Mouse (Mus musculus) hindbrain, embryonic 15.5 days (tissue): ENCODE measurements at regions not wholly inside any gene's neighbourhood (a gene's known extent, or its start where the extent isn't known, plus 50 kb on each side); places are given as distances from the start of the nearest gene placed in this dataset.

Experiments
- ATAC-seq: fragments of 200-750 bp; cut with Nextera tagmentation; 2 replicates; pipeline ENCODE4 v1.8.0; 2017; ENCODE audit warnings: low read depth, moderate number of reproducible peaks, moderate TSS enrichment; ENCODE audit not compliant: low FRiP score
- H3K27ac ChIP-seq: fragments of 300-500 bp; sonication (generic); replicated peaks from 2 replicates; pipeline ENCODE4 v1.5.1; 2015; ENCODE audit warnings: mild to moderate bottlenecking, inconsistent platforms
- H3K27me3 ChIP-seq: fragments of 300-500 bp; sonication (generic); 2 replicates; pipeline ENCODE4 v1.6.1; 2015; ENCODE audit warnings: control low read depth, inconsistent platforms
- H3K36me3 ChIP-seq: fragments of 300-500 bp; sonication (generic); 2 replicates; pipeline ENCODE4 v1.6.1; 2015; ENCODE audit warnings: control low read depth, inconsistent platforms
- H3K4me1 ChIP-seq: fragments of 300-500 bp; sonication (generic); replicated peaks from 2 replicates; pipeline ENCODE4 v1.6.1; 2015; ENCODE audit warnings: control low read depth, inconsistent platforms
- H3K4me2 ChIP-seq: fragments of 300-500 bp; sonication (generic); 2 replicates; pipeline ENCODE4 v1.6.1; 2015; ENCODE audit warnings: moderate library complexity, mild to moderate bottlenecking, inconsistent platforms
- H3K4me3 ChIP-seq: fragments of 300-500 bp; sonication (generic); 2 replicates; pipeline ENCODE4 v1.5.1; 2015; ENCODE audit warnings: mild to moderate bottlenecking, inconsistent platforms
- H3K9ac ChIP-seq: fragments of 300-500 bp; sonication (generic); 2 replicates; pipeline ENCODE4 v1.6.1; 2015; ENCODE audit warnings: inconsistent platforms
- H3K9me3 ChIP-seq: fragments of 300-500 bp; sonication (generic); 2 replicates; pipeline ENCODE4 v1.6.1; 2016; ENCODE audit warnings: control low read depth, inconsistent platforms
- WGBS: fragments of 180-500 bp; shearing (Covaris S2); methylation state at CpG from one replicate; pipeline ENCODE4 v1.1.7; 2015; 5-methylcytosine and 5-hydroxymethylcytosine counted together

DNA sequence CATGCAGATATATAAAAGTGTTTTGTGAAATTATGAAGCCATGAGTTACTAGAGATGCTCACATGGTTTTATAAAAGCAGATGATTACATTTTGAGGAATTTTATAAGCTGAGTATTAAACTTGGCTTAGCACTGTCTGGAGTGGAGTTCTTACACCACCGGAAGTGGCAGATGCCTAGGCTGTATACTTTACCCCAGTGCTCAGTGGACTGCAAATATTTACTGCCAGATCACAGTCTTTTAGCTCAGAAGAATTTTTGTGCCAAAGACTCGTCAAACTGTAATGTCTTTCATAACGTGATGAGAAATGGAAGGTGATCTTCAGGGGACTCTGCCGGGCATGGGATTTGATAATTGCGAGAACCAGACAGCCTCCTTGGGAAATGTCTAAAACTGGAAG lies 136.1 kb upstream of the 9330182O14Rik start:
- no peaks in the 10 kb centered on the region for H3K27me3 ChIP-seq
- 67% methylated on average over 5 of the region's 5 CpGs for WGBS

DNA sequence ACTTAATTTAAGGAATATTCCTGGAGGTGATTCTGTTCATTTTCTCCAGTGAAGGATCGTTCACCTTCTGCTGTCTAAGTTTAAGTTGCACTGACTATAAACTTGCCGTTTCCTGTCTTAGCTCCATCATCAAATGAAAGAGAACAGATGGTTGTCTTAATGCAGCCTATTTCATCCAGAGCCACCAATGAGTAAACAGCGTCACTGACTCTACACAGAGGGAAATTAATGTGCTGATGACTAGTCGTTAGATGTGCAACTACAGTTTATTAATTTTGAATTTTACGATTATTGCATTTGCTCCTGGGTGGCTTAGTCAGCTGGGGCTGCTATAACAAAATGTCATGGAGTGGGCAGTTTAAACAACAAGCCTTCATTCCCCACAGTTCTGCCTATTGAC lies 134.1 kb upstream of the 9330182O14Rik start:
- Histone ChIP-seq H3K4me2 (no peak overlapping the region), H3K4me1 (no peaks in the 10 kb centered on the region), H3K9me3 (no peaks in the 10 kb centered on the region), H3K36me3 (no peaks in the 10 kb centered on the region), H3K4me3 (no peak overlapping the region), H3K27me3 (no peaks in the 10 kb centered on the region), H3K9ac (no peak overlapping the region), H3K27ac (no peak overlapping the region)
- no peak for ATAC-seq
- 71% methylated on average over 5 of the region's 5 CpGs for WGBS

More for the DNA sequence above, 136.1 kb upstream of the 9330182O14Rik start:
- no peaks in the 10 kb centered on the region for H3K4me1 ChIP-seq
- H3K9me3 ChIP-seq: no peaks in the 10 kb centered on the region
- no peak overlapping the region for H3K4me2 ChIP-seq
- H3K27ac ChIP-seq: no peak overlapping the region
- no peak for ATAC-seq
- no peak overlapping the region for H3K9ac ChIP-seq
- no peaks in the 10 kb centered on the region for H3K36me3 ChIP-seq
- H3K4me3 ChIP-seq: no peak overlapping the region

DNA sequence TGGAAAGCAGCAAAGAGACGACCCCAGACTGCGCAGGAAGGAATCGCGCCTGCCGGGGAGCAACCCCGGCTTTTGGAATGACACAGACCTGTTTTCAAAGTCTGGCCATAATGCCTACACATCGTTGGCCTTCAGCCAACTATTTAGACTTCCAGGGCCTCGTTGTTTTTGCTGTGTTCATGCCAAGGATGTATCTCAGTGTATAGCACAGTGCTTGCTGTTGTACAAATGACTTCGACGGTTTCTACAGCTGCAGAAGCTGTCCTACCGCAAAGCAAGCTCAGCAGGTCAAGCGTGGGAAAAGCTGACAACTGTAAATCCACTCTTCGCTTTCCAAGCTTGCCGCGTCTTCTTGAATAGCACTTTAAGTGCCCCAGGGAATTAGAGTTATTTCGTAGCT lies 129.1 kb upstream of the 9330182O14Rik start:
- ATAC-seq: no peak
- Histone ChIP-seq H3K27ac (no peak overlapping the region), H3K27me3 (no peaks in the 10 kb centered on the region), H3K4me3 (no peak overlapping the region), H3K4me1 (no peaks in the 10 kb centered on the region), H3K9ac (no peak overlapping the region), H3K9me3 (no peaks in the 10 kb centered on the region), H3K4me2 (no peak overlapping the region), H3K36me3 (no peaks in the 10 kb centered on the region)
- 73% methylated on average over 16 of the region's 16 CpGs for WGBS

DNA sequence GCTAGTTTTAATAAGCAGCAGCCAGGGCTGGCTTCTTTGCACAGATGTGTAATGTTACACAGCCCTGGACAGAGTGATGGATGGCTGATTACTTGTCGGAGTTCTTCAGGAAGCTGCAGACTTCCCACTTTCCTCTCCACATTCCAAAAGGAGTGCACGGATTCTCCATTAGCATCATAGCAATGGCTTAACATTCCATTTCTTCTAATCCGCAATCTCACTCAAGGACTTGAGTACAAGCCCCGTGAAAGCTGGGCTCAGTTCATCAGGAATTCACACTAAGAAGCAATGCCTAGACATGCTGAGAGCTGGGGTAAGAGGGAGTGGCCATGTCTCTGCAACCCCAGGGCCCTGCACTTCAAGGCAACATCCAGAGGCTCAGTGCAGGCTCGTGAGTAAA lies 126.3 kb upstream of the 9330182O14Rik start:
- no peak overlapping the region for H3K9ac ChIP-seq
- no peaks in the 10 kb centered on the region for H3K36me3 ChIP-seq
- ATAC-seq: no peak
- 26% methylated on average over 5 of the region's 5 CpGs for WGBS
- H3K27ac ChIP-seq: no peak overlapping the region
- H3K4me2 ChIP-seq: no peak overlapping the region
- H3K4me3 ChIP-seq: no peak overlapping the region
- no peaks in the 10 kb centered on the region for H3K27me3 ChIP-seq
- no peaks in the 10 kb centered on the region for H3K9me3 ChIP-seq
- no peaks in the 10 kb centered on the region for H3K4me1 ChIP-seq

DNA sequence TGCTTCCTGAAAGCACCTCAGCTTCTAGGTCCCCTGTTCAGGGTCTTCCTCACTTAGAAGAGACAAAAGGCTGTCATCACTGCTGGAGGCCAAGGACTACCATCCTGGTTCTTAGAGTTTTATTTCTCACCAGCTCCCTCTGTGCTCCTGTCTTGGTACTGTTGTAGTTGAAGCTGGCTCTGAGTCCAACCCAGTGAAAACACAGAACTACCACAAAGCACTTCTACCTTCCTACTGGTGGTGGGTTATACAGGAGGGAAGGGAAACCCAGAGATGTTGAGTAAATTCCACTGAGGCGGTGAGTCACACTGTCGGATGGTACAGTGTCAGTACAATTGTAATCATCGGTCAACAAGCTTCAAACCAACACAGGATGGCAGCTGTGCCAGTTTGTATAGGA lies 120.3 kb upstream of the 9330182O14Rik start:
- no peaks in the 10 kb centered on the region for H3K36me3 ChIP-seq
- no peak overlapping the region for H3K4me3 ChIP-seq
- no peak overlapping the region for H3K4me2 ChIP-seq
- no peaks in the 10 kb centered on the region for H3K27me3 ChIP-seq
- H3K9ac ChIP-seq: no peak overlapping the region
- H3K27ac ChIP-seq: no peak overlapping the region
- no peaks in the 10 kb centered on the region for H3K9me3 ChIP-seq
- ATAC-seq: no peak
- WGBS: 94% methylated on average over 3 of the region's 3 CpGs
- peaks cover 4% of the 10 kb centered on the region; the same call in 1 of the 2 replicates for H3K4me1 ChIP-seq

DNA sequence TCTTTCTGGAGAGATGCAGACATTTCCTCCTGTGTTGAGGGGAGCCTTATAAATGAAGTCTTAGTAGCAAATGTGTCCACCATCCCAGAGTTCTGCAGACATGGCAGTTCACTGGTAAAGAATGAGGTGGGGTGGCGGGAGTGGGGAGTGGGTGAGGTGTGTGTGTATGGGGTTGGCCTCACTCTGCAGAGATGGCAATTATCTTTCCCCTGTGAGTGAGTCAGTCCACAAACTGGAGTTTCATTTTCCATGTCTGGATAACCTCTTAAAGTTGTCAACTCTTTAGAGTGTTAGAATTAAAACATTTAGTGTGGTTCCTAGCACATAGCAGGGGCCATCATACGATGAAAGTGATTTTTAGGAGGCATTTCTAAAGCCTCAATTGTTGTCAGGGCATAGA lies 117.1 kb upstream of the 9330182O14Rik start:
- 92% methylated on average over 2 of the region's 2 CpGs for WGBS
- no peaks in the 10 kb centered on the region for H3K9me3 ChIP-seq
- peaks cover 4% of the 10 kb centered on the region; the same call in 1 of the 2 replicates for H3K4me1 ChIP-seq
- no peaks in the 10 kb centered on the region for H3K27me3 ChIP-seq
- no peak overlapping the region for H3K4me2 ChIP-seq
- ATAC-seq: no peak
- H3K27ac ChIP-seq: no peak overlapping the region
- H3K36me3 ChIP-seq: no peaks in the 10 kb centered on the region
- no peak overlapping the region for H3K4me3 ChIP-seq
- no peak overlapping the region for H3K9ac ChIP-seq

DNA sequence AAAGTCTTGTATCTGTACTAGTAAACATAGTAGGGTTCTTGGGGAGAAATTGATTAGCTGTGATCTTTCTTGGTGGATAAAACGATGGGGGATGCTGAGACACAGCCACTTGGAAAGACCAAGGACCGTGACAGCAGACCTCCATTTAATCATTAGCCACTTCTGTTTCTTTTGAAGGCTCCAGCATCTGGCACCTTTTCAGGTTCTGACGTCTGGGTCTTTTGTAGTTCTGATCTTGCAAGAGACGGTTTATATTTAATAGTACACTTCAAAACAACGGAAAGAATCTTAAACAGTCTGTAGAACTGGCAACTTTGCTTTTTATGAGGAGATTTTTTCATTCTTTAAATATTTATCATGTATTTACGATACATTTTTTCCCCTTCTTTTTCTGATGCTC lies 116.6 kb upstream of the 9330182O14Rik start:
- Histone ChIP-seq H3K9me3 (no peaks in the 10 kb centered on the region), H3K9ac (no peak overlapping the region), H3K4me1 (peaks cover 4% of the 10 kb centered on the region; the same call in 1 of the 2 replicates), H3K27me3 (no peaks in the 10 kb centered on the region), H3K4me3 (no peak overlapping the region), H3K4me2 (0 out of 2 replicates have a peak overlapping the region, but pooled peaks have one; percentile 1), H3K27ac (no peak overlapping the region), H3K36me3 (no peaks in the 10 kb centered on the region)
- no peak for ATAC-seq
- 36% methylated on average over 6 of the region's 6 CpGs for WGBS

DNA sequence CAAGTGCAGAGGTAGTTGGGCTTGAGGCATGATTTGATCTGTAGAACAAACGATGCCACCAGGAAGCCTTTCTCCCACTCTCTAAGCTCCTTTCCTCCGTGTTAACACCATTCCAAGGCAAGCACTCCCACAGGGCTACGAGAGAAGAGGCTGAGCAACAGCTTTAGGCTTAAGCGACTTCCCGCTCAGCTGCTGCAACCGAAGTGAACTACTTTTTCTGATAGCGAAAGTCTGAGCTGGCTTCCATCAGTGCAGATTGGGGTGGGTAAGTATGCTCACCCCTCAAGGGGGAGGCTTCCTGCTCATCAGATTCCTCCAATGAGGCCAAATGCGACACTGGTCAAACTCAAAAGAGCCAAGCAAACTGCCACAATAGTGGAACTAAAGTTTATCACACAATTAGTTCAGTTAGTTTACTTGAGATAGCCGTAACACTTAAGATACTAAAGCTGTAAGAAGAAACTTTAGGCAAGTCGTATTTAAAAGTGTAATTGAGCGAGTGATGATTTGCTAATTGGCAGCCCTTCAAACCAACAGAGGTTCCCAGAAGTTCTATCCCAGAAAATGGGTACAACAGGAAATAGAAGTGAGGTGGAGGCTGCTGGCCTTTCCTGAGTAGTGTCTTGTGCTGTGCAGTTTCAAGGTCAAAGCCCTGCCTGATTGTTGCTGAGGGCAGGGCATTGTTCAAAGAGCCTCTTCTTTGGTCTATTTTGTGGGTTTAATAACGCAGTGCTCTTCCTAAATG lies 115.9 kb upstream of the 9330182O14Rik start:
- no peak for ATAC-seq
- Histone ChIP-seq H3K4me3 (no peak overlapping the region), H3K9ac (no peak overlapping the region), H3K27ac (no peak overlapping the region), H3K36me3 (no peaks in the 10 kb centered on the region), H3K27me3 (no peaks in the 10 kb centered on the region), H3K4me2 (peak overlapping the region; percentile 1; the same call in 1 of the 2 replicates), H3K9me3 (no peaks in the 10 kb centered on the region), H3K4me1 (peaks cover 4% of the 10 kb centered on the region; the same call in 1 of the 2 replicates)
- WGBS: 31% methylated on average over 12 of the region's 12 CpGs

DNA sequence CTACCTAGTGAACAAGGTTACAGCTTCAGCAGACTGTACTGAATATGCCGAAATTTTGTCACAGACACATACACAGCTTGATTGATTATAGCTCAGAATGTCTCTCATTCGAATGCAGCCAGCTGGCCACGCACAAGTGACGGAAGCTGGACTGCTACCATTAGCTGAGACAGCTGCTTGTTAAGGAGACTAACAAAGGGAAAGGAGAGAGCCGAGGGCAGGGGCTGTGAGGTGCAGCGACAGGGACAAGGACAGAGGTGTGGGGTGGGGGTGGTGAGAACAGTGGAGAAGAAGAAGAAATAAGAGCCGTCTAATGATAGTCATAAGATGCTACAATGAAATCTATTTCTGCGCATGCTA lies 115.4 kb upstream of the 9330182O14Rik start:
- 0 out of 2 replicates have a peak, but pooled peaks have one; percentile 42 for ATAC-seq
- no peak overlapping the region for H3K4me2 ChIP-seq

DNA sequence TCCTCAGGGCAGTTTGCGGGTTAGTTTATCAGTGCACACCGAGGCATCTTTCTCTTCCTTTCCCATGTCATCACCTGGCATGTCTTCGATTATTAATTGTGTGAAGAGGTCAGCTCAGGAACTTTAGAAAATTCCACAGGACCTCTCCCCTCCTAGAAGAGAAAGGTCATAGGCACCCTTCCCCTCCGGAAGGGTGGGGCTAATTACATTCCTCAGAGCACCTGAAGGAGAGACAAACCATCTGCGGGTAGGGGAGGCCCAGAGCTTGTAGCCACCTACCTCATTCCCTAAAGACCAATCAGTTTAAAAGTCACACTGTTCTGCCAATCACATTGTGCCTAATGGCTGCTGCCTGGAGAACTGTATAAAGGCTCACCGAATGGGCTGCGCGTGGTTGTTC lies 114.9 kb upstream of the 9330182O14Rik start:
- H3K27ac ChIP-seq: no peak overlapping the region
- H3K27me3 ChIP-seq: no peaks in the 10 kb centered on the region
- H3K4me1 ChIP-seq: peaks cover 4% of the 10 kb centered on the region; the same call in 1 of the 2 replicates
- H3K36me3 ChIP-seq: no peaks in the 10 kb centered on the region
- H3K9me3 ChIP-seq: no peaks in the 10 kb centered on the region
- 84% methylated on average over 8 of the region's 8 CpGs for WGBS
- no peak overlapping the region for H3K4me2 ChIP-seq
- no peak overlapping the region for H3K4me3 ChIP-seq
- no peak for ATAC-seq
- no peak overlapping the region for H3K9ac ChIP-seq

More for the DNA sequence above, 115.4 kb upstream of the 9330182O14Rik start:
- H3K36me3 ChIP-seq: no peaks in the 10 kb centered on the region
- H3K27me3 ChIP-seq: no peaks in the 10 kb centered on the region
- no peak overlapping the region for H3K4me3 ChIP-seq
- H3K9me3 ChIP-seq: no peaks in the 10 kb centered on the region
- no peak overlapping the region for H3K27ac ChIP-seq
- peaks cover 4% of the 10 kb centered on the region; the same call in 1 of the 2 replicates for H3K4me1 ChIP-seq
- no peak overlapping the region for H3K9ac ChIP-seq
- WGBS: 37% methylated on average over 8 of the region's 8 CpGs

DNA sequence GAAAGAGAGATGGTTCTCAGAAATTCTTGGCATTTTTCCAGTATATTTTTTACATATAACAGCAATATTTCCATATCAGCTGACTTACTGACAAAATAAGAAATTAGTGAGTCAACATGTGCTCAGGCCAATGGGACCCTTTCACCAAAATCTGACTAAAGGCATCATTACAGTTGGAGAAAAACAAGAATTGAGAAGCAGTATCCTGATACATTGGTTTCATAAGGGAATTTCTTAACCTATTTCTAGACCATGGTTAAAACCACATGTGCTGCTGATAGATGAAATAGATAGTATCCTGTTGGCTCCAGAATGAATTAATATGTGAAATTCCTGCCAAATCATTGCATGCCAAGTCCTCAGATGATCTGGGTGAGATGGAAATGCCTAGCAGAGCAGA lies 114.1 kb upstream of the 9330182O14Rik start:
- Histone ChIP-seq H3K36me3 (no peaks in the 10 kb centered on the region), H3K4me2 (no peak overlapping the region)

DNA sequence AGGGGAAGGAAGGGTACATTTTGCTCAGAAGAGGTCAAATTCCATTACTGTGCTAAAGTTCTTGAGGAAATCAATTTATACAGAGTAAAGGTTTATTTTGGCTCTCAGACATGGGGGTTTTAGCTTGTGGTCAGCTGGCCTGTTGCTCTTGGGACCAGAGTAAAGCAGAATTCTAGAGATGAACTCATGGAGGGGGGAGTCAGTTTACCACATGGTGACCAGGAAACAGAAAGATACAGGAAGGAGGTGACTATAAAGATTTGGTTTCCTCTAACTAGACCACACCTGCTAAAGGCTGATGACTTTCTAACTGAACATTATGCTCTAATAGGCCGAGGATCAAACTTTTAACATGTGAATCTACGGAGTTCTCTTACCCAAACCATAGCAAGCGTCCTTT lies 113.5 kb upstream of the 9330182O14Rik start:
- WGBS: 95% methylated on average over 3 of the region's 3 CpGs

More for the DNA sequence above, 114.1 kb upstream of the 9330182O14Rik start:
- Histone ChIP-seq H3K4me3 (no peak overlapping the region), H3K27ac (no peak overlapping the region), H3K27me3 (no peaks in the 10 kb centered on the region), H3K4me1 (peaks cover 4% of the 10 kb centered on the region; the same call in 1 of the 2 replicates), H3K9me3 (no peaks in the 10 kb centered on the region), H3K9ac (no peak overlapping the region)
- ATAC-seq: no peak

More for the DNA sequence above, 113.5 kb upstream of the 9330182O14Rik start:
- H3K4me3 ChIP-seq: no peak overlapping the region
- peaks cover 4% of the 10 kb centered on the region; the same call in 1 of the 2 replicates for H3K4me1 ChIP-seq
- no peak overlapping the region for H3K4me2 ChIP-seq
- H3K36me3 ChIP-seq: no peaks in the 10 kb centered on the region
- no peak overlapping the region for H3K9ac ChIP-seq
- no peaks in the 10 kb centered on the region for H3K27me3 ChIP-seq
- no peak overlapping the region for H3K27ac ChIP-seq
- ATAC-seq: no peak
- H3K9me3 ChIP-seq: no peaks in the 10 kb centered on the region
